Mouse (Mus musculus): ENCODE measurements at regions not wholly inside any gene's neighbourhood (a gene's known extent, or its start where the extent isn't known, plus 50 kb on each side); places are given as distances from the start of the nearest gene placed in this dataset.

GRCm38 (mm10) chr5:37917161-37917560, 92.8 kb upstream of the Msx1 start:
- TF ChIP-seq CTCF (IDR thresholded peaks at IDR 0.05; ENCODE audit: control insufficient read depth, insufficient read depth, insufficient replicate concordance, low read depth, low read length) (no peak), POLR2A (IDR thresholded peaks at IDR 0.05; ENCODE audit: control insufficient read depth, low read depth, low read length) (no peak)

Data from testis, adult 2 months (tissue).